Mouse (Mus musculus) bone marrow macrophage, adult 2 months (primary cell): ENCODE data around the gene H2-DMb1.

Source experiments
- CTCF ChIP-seq: IDR thresholded peaks from 2 replicates; pipeline ENCODE4 v1.5.1; 2012; ENCODE audit warnings: low read depth, mild to moderate bottlenecking, low read length, moderate library complexity
- POLR2A ChIP-seq: IDR thresholded peaks from 2 replicates; pipeline ENCODE4 v1.6.1; 2012; ENCODE audit warnings: mild to moderate bottlenecking, low read depth, low read length, borderline replicate concordance

DNA sequence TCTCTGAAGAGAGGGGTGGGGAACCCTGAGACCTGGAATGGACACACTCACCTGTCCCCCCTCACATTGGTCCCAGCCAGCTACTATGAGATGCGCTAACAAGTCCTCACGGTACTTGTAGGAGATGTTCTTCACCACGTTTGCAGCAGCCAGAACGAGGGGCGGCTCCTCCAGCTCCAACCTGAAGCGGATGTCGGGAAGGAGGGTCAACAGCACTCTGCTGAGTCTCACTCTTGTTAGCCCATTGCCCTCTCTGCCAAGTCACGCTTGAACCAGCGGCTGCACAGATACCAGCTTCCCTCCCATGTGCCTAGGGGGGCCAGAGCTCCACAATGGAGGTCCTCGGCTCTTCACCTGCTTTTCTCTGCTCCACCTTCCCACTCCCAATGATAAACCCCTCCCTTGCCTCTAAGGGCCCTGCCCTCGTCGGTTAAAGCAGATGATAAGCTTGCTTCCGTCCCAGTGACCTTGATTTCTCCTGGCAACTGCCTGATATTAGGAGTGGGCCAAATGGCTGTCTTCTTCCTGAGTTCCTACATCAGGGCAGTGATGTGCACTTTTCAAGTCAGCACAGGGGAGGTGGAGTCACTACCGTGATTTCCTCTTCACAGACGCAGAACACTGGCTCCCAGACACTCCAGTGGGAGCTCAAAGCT is 30.8 kb downstream of the H2-DMb1 start:
- no peak for TF ChIP-seq POLR2A
- no peak for TF ChIP-seq CTCF
